Mouse (Mus musculus) 3134 (cell line): ENCODE measurements around the gene Tspan9.
A peak's percentile ranks its signal among the peaks of the same experiment; 100 is the strongest.

Experiments used
- DNase-seq: peaks from one replicate; pipeline ENCODE4 v3.0.0-alpha.2; 2011; ENCODE audit warnings: low spot score; ENCODE audit not compliant: insufficient read length; ENCODE audit errors: extremely low read depth

The Tspan9 gene

GRCm38 (mm10) chr6:128143390-128144020 lies at the start of gene Tspan9:
TSS of gene Tspan9 (minus strand) at chr6:128143594.
- peak; percentile 93 for DNase-seq

- DNase-seq = no peak
Measured at GRCm38 (mm10) chr6:128183521-128183920, 40.1 kb upstream of the Tspan9 start.

- no peak for DNase-seq
Measured at GRCm38 (mm10) chr6:128181176-128181575, 37.8 kb upstream of the Tspan9 start.

GRCm38 (mm10) chr6:128179651-128180050 lies 36.3 kb upstream of the Tspan9 start:
- DNase-seq = no peak

- no peak for DNase-seq
Measured at GRCm38 (mm10) chr6:128179247-128179646, 35.9 kb upstream of the Tspan9 start.

- no peak for DNase-seq
Measured at GRCm38 (mm10) chr6:128178681-128179080, 35.3 kb upstream of the Tspan9 start.

- DNase-seq = no peak
Measured at GRCm38 (mm10) chr6:128168785-128169679, 25.6 kb upstream of the Tspan9 start.

GRCm38 (mm10) chr6:128165564-128165963 lies 22.2 kb upstream of the Tspan9 start:
- DNase-seq = no peak

GRCm38 (mm10) chr6:128164632-128165031 lies 21.2 kb upstream of the Tspan9 start:
- DNase-seq = no peak

GRCm38 (mm10) chr6:128159092-128159491 lies 15.7 kb upstream of the Tspan9 start:
- no peak for DNase-seq

GRCm38 (mm10) chr6:128158031-128158430 lies 14.6 kb upstream of the Tspan9 start:
- no peak for DNase-seq

GRCm38 (mm10) chr6:128156476-128156875 lies 13.1 kb upstream of the Tspan9 start:
- DNase-seq = no peak

- no peak for DNase-seq
Measured at GRCm38 (mm10) chr6:128155935-128156334, 12.5 kb upstream of the Tspan9 start.

GRCm38 (mm10) chr6:128145765-128146164 lies 2.4 kb upstream of the Tspan9 start:
- no peak for DNase-seq

GRCm38 (mm10) chr6:128142369-128143278 lies 770 bp downstream of the Tspan9 start:
- DNase-seq = peak; percentile 61

- DNase-seq = no peak
Measured at GRCm38 (mm10) chr6:128140724-128141123, 2.7 kb downstream of the Tspan9 start.

GRCm38 (mm10) chr6:128137855-128138254 lies 5.5 kb downstream of the Tspan9 start:
- DNase-seq = no peak

- no peak for DNase-seq
Measured at GRCm38 (mm10) chr6:128136654-128137053, 6.7 kb downstream of the Tspan9 start.

- DNase-seq = no peak
Measured at GRCm38 (mm10) chr6:128135459-128135858, 7.9 kb downstream of the Tspan9 start.

- no peak for DNase-seq
Measured at GRCm38 (mm10) chr6:128135006-128135405, 8.4 kb downstream of the Tspan9 start.
